ENCODE assay signal across 9 mouse cellular contexts in the genomic region with DNA sequence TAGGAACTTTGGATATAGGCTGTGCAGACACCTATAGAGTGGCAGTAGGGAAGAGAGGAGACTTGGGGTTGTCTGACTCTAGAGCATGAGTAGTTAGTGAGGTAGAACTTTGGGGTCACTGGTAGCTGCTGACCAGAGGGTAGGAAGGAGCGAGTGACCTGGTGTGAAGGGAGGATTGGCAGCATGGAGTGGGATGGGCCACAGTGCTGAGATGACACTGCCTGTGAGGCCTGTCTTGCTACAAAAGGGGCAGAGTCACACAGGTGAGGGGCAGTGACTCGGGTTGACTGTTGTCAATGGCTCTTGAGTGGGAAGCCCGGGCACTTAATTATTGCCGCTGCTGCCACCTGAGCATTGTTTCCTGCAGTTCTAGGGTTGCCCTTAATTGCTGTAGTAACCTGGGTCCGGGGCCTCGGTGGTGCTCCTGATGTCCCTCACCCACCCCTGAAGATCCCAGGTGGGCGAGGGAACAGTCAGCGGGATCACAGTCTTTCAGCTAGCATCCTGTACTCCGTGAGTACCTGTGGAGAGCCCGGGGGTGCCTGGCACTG. TPM values are rescaled to one million over a fixed set of nuclear protein-coding genes. Genes with fewer than 3 reads are reported as not detected.
DNase-seq lines count a peak whose midpoint lies in the region; ATAC-seq and TF ChIP-seq lines count a peak whose summit lies in the region.
"Had no signal": no experiment of that assay in that cellular context is flagged by ENCODE, and none has a peak within 500 bp of the region (broad histone marks: within the 10 kb centered on the region; RNA-seq: fewer than 3 reads in every experiment).

No protein-coding gene starts in this region.

- WGBS in embryonic facial prominence, embryonic 13.5 days, result 72% methylated on average over 10 of the region's 10 CpGs
- WGBS in intestine, embryonic 14.5 days, result 77% methylated on average over 10 of the region's 10 CpGs
- 83% methylated on average over 10 of the region's 10 CpGs for WGBS in neural tube, embryonic 12.5 days

- peak overlapping the region; percentile 96 for H3K4me3 ChIP-seq in layer of hippocampus, adult 2 months
- peak overlapping the region; percentile 78 for H3K4me3 ChIP-seq in embryonic facial prominence, embryonic 13.5 days
- H3K4me3 ChIP-seq in intestine, embryonic 14.5 days (ENCODE audit: low read depth, low read length), result peak overlapping the region; percentile 85
- H3K4me3 ChIP-seq in neural tube, embryonic 12.5 days, result peak overlapping the region; percentile 87

- peaks cover 38% of the 10 kb centered on the region for H3K4me1 ChIP-seq in embryonic facial prominence, embryonic 13.5 days
- peaks cover 15% of the 10 kb centered on the region; the same call in 1 of the 2 replicates for H3K4me1 ChIP-seq in intestine, embryonic 14.5 days (replicated peaks; ENCODE audit: control insufficient read depth, insufficient read depth, low read length)
- H3K4me1 ChIP-seq in neural tube, embryonic 12.5 days, result peaks cover 35% of the 10 kb centered on the region

- peak overlapping the region; percentile 95 for H3K9ac ChIP-seq in embryonic facial prominence, embryonic 13.5 days
- peak overlapping the region; percentile 84 for H3K9ac ChIP-seq in intestine, embryonic 14.5 days (ENCODE audit: low read length)
- H3K9ac ChIP-seq in neural tube, embryonic 12.5 days, result peak overlapping the region; percentile 92

- peak overlapping the region; percentile 99 for H3K4me2 ChIP-seq in embryonic facial prominence, embryonic 13.5 days
- peak overlapping the region; percentile 99 for H3K4me2 ChIP-seq in intestine, embryonic 14.5 days (ENCODE audit: low read length)
- peak overlapping the region; percentile 99 for H3K4me2 ChIP-seq in neural tube, embryonic 12.5 days (replicated peaks)

- no peak for ATAC-seq in embryonic facial prominence, embryonic 13.5 days (ENCODE audit: insufficient number of reproducible peaks, insufficient read depth, low FRiP score, low TSS enrichment, low read depth)
- no peak for ATAC-seq in intestine, embryonic 14.5 days (replicated peaks; ENCODE audit: low FRiP score, low TSS enrichment, low read depth)
- no peak for ATAC-seq in neural tube, embryonic 12.5 days (ENCODE audit: low FRiP score, low read depth)

- no peaks in the 10 kb centered on the region for H3K9me3 ChIP-seq in embryonic facial prominence, embryonic 13.5 days
- no peaks in the 10 kb centered on the region for H3K9me3 ChIP-seq in intestine, embryonic 14.5 days (ENCODE audit: control insufficient read depth, low read length)
- no peaks in the 10 kb centered on the region for H3K9me3 ChIP-seq in neural tube, embryonic 12.5 days

- no peak for TF ChIP-seq CTCF in layer of hippocampus, adult 2 months (conservative IDR thresholded peaks at IDR 0.05)

- peaks cover 31% of the 10 kb centered on the region for H3K36me3 ChIP-seq in embryonic facial prominence, embryonic 13.5 days
- H3K36me3 ChIP-seq in intestine, embryonic 14.5 days (ENCODE audit: control insufficient read depth, insufficient read depth, low read length), result peaks cover 14% of the 10 kb centered on the region
- peaks cover 22% of the 10 kb centered on the region for H3K36me3 ChIP-seq in neural tube, embryonic 12.5 days

- H3K27me3 ChIP-seq in embryonic facial prominence, embryonic 13.5 days, result no peaks in the 10 kb centered on the region
- H3K27me3 ChIP-seq in intestine, embryonic 14.5 days (replicated peaks; ENCODE audit: control insufficient read depth, insufficient read depth, low read length), result 0 out of 2 replicates have a peak, but pooled peaks cover 1% of the 10 kb centered on the region
- H3K27me3 ChIP-seq in neural tube, embryonic 12.5 days (replicated peaks), result no peaks in the 10 kb centered on the region

- DNase-seq in layer of hippocampus, adult 2 months (ENCODE audit: low spot score in 2 of 2), result no peak
- DNase-seq in layer of hippocampus, adult 18-20 months (ENCODE audit: low spot score in 2 of 2), result no peak
- no peak for DNase-seq in intestine, embryonic 14.5 days (ENCODE audit: low spot score)
- no peak for DNase-seq in thymus, postnatal 14 days
- DNase-seq in thymus, adult 18-20 months, result no peak
- no peak for DNase-seq in urinary bladder, postnatal 25 days (ENCODE audit: low spot score)

- no peak overlapping the region for H3K27ac ChIP-seq in layer of hippocampus, adult 2 months
- peak overlapping the region; percentile 8; the same call in 1 of the 2 replicates for H3K27ac ChIP-seq in embryonic facial prominence, embryonic 13.5 days
- H3K27ac ChIP-seq in intestine, embryonic 14.5 days (ENCODE audit: low read depth), result no peak overlapping the region
- no peak overlapping the region for H3K27ac ChIP-seq in neural tube, embryonic 12.5 days

RNA-seq across cellular contexts. Expression of gene Oaz1, which starts 1.5 kb away (rescaled TPM):
- total RNA-seq in layer of hippocampus, adult 2 months (2021), result 100 to 1,000 TPM; 478 to 493 TPM
- total RNA-seq in layer of hippocampus, adult 18-20 months (2021), result 100 to 1,000 TPM; 518 to 519 TPM
- polyA plus RNA-seq in embryonic facial prominence, embryonic 13.5 days (2015; fragmentation: Nextera tagmentation; extraction: Ambion mirVana), result 1,868 and 1,916 TPM in 2 replicates
- 1,692 and 1,787 TPM in 2 replicates for polyA plus RNA-seq in intestine, embryonic 14.5 days (2014; fragmentation: Nextera tagmentation; extraction: Ambion mirVana)
- polyA plus RNA-seq in neural tube, embryonic 12.5 days (2016; fragmentation: Nextera tagmentation; extraction: Ambion mirVana), result 1,342 and 1,429 TPM in 2 replicates

RNA-seq across cellular contexts. Expression of gene Jsrp1, which starts 14.6 kb away (rescaled TPM):
- 1 to 10 TPM; 1.9 to 2.5 TPM for total RNA-seq in layer of hippocampus, adult 2 months (2021)
- total RNA-seq in layer of hippocampus, adult 18-20 months (2021), result 1 to 10 TPM; 2.2 to 3.0 TPM
- 0.76 and 2.2 TPM in 2 replicates for polyA plus RNA-seq in embryonic facial prominence, embryonic 13.5 days (2015; fragmentation: Nextera tagmentation; extraction: Ambion mirVana)
- polyA plus RNA-seq in intestine, embryonic 14.5 days (2014; fragmentation: Nextera tagmentation; extraction: Ambion mirVana), result 0.83 and 0.95 TPM in 2 replicates
- 1.4 and 1.6 TPM in 2 replicates for polyA plus RNA-seq in neural tube, embryonic 12.5 days (2016; fragmentation: Nextera tagmentation; extraction: Ambion mirVana)

RNA-seq across cellular contexts. Expression of gene Lingo3, which starts 15.9 kb away (rescaled TPM):
- 10 to 100 TPM; 49.4 to 54.3 TPM for total RNA-seq in layer of hippocampus, adult 2 months (2021)
- 10 to 100 TPM; 42.7 to 51.6 TPM for total RNA-seq in layer of hippocampus, adult 18-20 months (2021)
- 1.9 and 2.0 TPM in 2 replicates for polyA plus RNA-seq in embryonic facial prominence, embryonic 13.5 days (2015; fragmentation: Nextera tagmentation; extraction: Ambion mirVana)
- polyA plus RNA-seq in intestine, embryonic 14.5 days (2014; fragmentation: Nextera tagmentation; extraction: Ambion mirVana), result 0.07 and 0.20 TPM in 2 replicates
- 0.65 and 1.3 TPM in 2 replicates for polyA plus RNA-seq in neural tube, embryonic 12.5 days (2016; fragmentation: Nextera tagmentation; extraction: Ambion mirVana)
- polyA plus RNA-seq: gonadal fat pad, adult 2 months had no signal

RNA-seq across cellular contexts. Expression of gene Amh, which starts 22.9 kb away (rescaled TPM):
- 1 to 10 TPM; 2.7 to 5.3 TPM for total RNA-seq in layer of hippocampus, adult 2 months (2021)
- total RNA-seq in layer of hippocampus, adult 18-20 months (2021), result 1 to 10 TPM; 3.3 to 3.6 TPM
- polyA plus RNA-seq in embryonic facial prominence, embryonic 13.5 days (2015; fragmentation: Nextera tagmentation; extraction: Ambion mirVana), result not detected in 2 replicates
- polyA plus RNA-seq in intestine, embryonic 14.5 days (2014; fragmentation: Nextera tagmentation; extraction: Ambion mirVana), result 0.11 TPM in 1 of 2 replicates, not detected in the other
- not detected in 2 replicates for polyA plus RNA-seq in neural tube, embryonic 12.5 days (2016; fragmentation: Nextera tagmentation; extraction: Ambion mirVana)

RNA-seq across cellular contexts. Expression of gene Lsm7, which starts 27.1 kb away (rescaled TPM):
- 10 to 100 TPM; 51.6 to 53.3 TPM for total RNA-seq in layer of hippocampus, adult 2 months (2021)
- 10 to 100 TPM; 41.4 to 50.4 TPM for total RNA-seq in layer of hippocampus, adult 18-20 months (2021)
- 313 and 339 TPM in 2 replicates for polyA plus RNA-seq in embryonic facial prominence, embryonic 13.5 days (2015; fragmentation: Nextera tagmentation; extraction: Ambion mirVana)
- polyA plus RNA-seq in intestine, embryonic 14.5 days (2014; fragmentation: Nextera tagmentation; extraction: Ambion mirVana), result 406 and 412 TPM in 2 replicates
- 265 and 274 TPM in 2 replicates for polyA plus RNA-seq in neural tube, embryonic 12.5 days (2016; fragmentation: Nextera tagmentation; extraction: Ambion mirVana)
